Mouse (Mus musculus): ENCODE measurements at regions not wholly inside any gene's neighbourhood (a gene's known extent, or its start where the extent isn't known, plus 50 kb on each side); places are given as distances from the start of the nearest gene placed in this dataset.
A peak's percentile ranks its signal among the peaks of the same experiment; 100 is the strongest.

- peak; percentile 36 for DNase-seq (ENCODE audit: low read depth, low spot score)
Measured at GRCm38 (mm10) chr16:95057596-95057995, 60.1 kb upstream of the Kcnj6 start.

GRCm38 (mm10) chr16:95064423-95064822 is 66.9 kb upstream of the Kcnj6 start:
- DNase-seq (ENCODE audit: low read depth, low spot score), result no peak

DNA sequence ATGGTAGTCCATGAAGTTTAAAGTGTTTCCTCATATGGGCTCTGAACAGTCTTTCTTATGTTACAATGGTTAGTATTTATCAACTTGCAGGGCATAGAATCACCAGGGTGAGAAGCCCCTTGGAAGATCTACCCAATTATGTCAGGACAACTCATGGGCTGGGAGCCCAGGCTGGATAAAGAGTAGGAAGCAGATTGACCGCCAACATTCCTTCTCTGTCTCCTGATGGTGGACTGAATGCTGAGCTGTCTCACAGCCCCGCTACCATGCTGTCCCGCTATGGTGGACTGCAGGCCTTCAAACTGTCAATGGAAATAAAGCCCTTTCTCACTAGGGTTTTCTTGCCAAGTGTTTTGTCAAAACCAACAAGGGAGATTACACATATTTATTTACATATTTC is 69.2 kb upstream of the Kcnj6 start:
- no peak for DNase-seq (ENCODE audit: low read depth, low spot score)

- DNase-seq (ENCODE audit: low read depth, low spot score), result no peak
Measured at GRCm38 (mm10) chr16:95092471-95093221, 95.1 kb upstream of the Kcnj6 start.

DNA sequence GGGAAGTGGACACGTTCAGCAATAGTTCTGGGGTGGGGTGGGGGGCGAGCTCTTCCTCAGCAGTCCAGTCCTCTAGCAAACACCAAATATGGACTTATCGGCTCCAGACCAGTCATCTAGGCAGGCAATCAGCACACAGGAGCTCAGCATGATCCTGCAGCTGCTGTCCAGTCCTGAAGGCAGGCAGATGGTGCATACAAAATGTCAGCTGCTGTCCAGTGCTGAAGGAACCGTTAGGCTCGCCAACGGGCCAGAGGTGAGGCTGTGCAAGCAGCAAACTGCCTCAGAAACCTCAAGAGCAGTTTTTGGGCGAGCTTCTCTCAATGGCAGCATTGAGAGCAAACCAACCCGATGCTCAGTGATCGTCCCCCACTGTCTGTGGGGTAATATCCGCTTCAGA is 96.3 kb upstream of the Kcnj6 start:
- DNase-seq (ENCODE audit: low read depth, low spot score), result peak; percentile 72

DNA sequence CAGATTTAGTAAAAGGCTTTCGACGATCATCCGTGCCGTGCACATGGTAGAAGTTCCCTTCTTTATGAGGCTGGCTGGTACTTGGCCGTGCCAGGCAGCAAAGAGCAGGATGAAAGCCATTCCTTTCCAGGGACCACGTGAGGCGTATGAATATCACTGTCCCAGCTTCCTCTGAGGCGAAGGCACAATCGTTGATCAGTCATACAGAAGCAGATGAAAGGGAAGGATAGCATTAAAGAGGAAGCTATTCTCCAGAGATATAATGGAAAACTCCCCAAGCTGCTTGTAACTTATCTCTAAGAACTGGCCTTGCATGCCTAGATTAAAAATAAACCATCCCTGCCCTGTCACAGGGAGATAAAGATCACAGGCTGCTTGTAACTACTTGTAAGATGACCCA is 103.5 kb upstream of the Kcnj6 start:
- no peak for DNase-seq (ENCODE audit: low read depth, low spot score)

DNA sequence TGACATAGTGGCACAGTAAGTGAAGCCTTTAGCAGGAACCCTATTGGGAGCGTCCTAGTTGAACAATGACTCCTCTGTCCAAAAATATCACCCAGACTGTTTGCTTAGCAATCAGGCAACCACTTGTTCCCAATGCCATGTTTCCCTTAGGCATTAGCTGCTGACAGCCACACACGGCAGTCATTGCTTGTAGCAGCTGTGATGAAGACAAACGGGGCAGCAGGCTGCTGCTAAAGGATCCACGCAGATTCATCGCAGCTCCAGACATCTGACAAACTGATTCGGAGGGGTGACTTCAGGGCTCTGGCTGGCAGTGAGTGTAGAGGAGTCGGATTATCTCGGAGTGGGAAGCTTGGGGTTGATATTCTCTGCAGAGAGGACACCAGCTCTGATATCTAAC is 120.0 kb upstream of the Kcnj6 start:
- no peak for DNase-seq (ENCODE audit: low read depth, low spot score)

DNA sequence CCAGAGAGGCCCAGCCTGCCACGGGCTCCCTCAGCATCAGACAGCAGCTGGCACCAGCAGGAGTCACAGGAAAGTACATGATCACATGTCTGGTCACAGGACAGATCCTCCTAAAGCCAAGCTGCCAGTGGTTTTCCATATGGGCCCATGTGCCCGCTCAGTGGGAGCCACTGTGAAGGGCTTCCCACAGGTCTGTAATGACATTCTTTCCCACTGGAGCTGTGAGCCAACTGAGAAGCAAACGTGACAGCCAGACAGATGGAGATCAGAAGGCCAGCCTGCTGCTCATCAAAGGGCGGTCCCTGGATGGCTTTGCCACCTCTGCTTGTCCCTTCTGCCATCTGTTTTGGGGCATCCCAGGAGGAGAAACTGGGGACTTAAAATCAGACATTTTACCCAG is 121.8 kb upstream of the Kcnj6 start:
- DNase-seq (ENCODE audit: low read depth, low spot score), result no peak

- DNase-seq (ENCODE audit: low read depth, low spot score), result no peak
Measured at GRCm38 (mm10) chr16:95122048-95122447, 124.5 kb upstream of the Kcnj6 start.

DNA sequence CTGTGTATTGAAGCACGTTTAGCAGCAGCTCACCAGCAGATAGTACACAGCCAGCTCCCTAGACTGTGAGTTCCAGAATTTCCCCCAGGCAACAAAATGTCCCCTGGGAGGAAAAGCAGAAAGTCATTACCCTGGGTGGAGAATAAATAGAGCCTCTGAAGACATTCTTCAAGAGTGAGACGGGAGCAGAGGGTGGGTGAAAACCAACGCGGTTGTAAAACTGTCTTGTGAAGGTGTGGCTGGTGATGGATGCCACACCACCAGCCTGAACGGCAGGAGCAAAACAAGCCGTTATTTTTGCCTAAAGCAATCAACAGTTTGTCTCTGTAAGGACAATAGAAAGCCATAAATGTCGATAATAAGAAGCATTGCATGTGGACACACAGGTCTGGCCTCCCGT is 129.7 kb upstream of the Kcnj15 start:
- DNase-seq (ENCODE audit: low read depth, low spot score), result no peak

- DNase-seq (ENCODE audit: low read depth, low spot score), result no peak
Measured at GRCm38 (mm10) chr16:95131815-95132214, 125.5 kb upstream of the Kcnj15 start.

DNA sequence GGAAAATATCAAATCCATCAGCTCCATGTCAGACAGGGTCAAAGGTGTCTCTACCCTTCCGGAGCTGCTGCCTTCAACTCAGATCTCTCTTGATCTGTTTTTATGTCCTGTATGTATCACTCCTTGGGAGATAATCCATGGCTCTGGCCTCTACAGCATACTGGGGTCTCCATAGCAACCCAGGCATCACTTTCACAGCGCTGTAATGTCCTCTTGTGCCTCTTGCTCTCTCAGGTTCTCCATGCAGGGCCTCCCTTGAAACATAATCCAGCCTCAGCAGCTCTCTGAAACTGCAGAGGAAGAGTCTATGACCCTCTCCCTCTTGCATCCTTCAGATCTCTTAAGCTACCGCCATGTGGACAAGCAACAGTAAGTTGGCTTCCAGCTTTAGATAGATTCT is 118.5 kb upstream of the Kcnj15 start:
- DNase-seq (ENCODE audit: low read depth, low spot score), result no peak

- DNase-seq (ENCODE audit: low read depth, low spot score), result no peak
Measured at GRCm38 (mm10) chr16:95141510-95142394, 115.6 kb upstream of the Kcnj15 start.

- DNase-seq (ENCODE audit: low read depth, low spot score), result no peak
Measured at GRCm38 (mm10) chr16:95150499-95150898, 106.9 kb upstream of the Kcnj15 start.

DNA sequence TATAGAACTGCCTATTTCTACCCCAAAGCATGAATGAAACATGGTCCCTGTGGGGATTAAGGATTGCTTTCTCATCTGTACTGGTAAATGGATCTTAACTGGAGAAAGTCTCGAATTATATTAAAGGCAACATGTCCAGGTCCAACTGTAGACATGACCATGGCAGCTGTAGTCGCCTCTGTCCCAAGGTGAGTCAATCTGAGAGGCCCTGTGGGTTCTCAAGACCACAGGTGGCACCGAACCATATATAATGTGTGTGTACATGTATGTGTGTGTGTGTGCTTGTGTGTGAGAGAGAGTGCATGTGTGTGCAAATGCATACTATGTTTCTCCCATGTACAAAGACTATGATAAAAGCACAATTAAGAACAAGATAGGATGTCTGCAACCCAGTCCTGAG is 105.9 kb upstream of the Kcnj15 start:
- no peak for DNase-seq (ENCODE audit: low read depth, low spot score)

GRCm38 (mm10) chr16:95151914-95152313 is 105.4 kb upstream of the Kcnj15 start:
- no peak for DNase-seq (ENCODE audit: low read depth, low spot score)

DNA sequence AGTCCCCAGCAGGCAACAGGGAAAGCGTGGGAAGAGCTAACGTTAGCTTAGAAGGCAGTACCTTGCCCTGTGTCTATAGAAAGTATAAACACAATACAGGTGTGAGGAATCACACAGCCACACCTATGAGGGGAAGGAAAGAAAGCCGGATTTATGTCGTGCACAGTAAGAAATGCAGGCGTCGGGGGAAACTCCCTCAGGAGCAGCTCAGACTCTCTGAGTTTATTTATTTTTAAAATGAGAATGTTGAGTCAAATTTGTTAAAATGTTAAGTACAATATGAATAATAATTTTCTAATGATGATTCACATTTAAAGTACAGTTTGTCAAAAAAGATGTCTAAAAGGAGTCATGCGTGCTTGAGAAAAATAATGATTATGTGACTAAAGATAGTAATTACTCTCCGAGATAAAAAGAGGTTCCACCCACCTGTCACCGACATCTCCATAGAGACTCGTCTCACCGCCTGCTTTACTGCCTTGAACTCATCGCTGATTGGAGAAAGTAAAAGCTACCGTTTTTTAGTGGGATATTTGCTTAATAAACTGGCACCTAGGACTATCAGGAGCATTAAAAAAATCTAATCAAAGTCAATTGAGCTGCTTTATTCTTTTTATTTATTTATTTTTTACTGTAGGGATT is 104.5 kb upstream of the Kcnj15 start:
- no peak for DNase-seq (ENCODE audit: low read depth, low spot score)

- no peak for DNase-seq (ENCODE audit: low read depth, low spot score)
Measured at GRCm38 (mm10) chr16:95168349-95168748, 89.0 kb upstream of the Kcnj15 start.

DNA sequence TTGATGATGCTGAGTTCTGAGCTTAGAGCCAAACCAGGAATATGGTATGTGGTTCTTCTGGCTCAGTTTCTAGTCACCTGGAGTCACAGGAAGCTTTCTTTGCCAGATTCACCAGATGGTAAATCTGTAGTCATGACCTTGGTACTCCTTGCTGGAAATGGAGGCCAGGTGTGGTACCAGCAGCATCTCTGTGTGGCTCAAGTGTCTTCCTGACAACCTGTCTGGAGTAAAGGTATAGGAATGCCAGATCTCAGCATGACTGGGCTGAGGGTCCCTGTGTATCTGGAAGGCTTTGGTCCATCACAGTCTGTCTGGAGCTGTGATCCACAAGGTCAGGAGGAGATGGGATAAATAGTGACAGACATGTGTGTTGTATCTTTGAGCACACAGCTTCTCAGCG is 88.0 kb upstream of the Kcnj15 start:
- no peak for DNase-seq (ENCODE audit: low read depth, low spot score)

DNA sequence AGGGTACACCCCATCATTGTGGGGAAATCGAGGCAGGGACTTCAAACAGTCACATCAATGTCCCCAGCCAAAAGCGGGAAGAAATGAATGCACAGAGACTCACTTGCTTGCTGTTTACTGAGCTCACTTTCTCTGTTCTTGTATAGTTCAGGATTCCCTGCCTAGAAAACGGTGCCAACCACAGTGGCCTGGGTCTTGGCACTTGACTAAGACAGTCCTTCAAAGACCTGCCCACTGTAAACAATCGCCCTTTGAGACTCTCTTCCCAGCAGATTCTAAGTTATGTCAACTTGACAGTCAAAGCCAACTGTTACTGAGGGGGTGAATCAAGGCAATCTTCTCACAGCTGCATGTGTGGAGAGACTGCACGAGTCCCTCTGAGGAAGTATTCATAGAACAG is 76.8 kb upstream of the Kcnj15 start:
- DNase-seq (ENCODE audit: low read depth, low spot score), result no peak

DNA sequence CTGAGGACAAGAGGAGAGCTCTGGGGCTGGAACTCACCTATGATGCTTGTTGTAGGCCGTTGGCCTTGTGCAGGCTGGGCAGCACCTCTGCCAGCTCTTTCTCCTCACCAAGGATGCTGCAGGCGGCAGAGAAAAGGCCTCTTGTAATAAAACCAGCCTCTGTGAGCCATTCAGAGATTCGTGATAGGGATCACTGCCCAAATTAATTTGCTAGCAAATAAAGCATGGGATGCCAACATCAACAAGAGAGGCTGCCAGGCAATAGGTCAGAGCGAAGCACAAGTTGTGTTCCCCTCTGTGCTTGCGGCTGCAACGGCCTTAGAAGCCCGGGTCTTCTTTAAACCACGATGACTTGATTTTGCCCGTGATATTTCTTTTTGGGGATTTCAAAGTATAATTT is 72.0 kb upstream of the Kcnj15 start:
- DNase-seq (ENCODE audit: low read depth, low spot score), result no peak

DNA sequence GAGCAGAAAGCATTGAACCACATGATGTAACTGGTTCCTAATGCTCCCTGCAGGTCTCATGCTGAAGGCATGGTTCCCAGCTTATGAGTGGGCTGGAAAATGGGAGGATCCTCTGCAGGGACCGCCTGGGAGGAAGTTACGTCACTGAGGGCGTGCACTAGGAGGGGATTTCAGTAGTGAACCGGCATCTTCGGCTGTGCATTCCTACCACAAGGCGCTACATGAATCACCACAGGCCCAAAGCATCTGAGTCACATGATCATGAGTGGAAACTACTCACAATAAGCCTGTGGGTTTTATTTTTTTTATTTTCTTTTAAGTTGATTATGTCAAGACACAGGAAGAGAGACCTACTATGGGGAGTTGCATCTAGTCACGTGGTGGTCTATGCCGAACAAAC is 68.2 kb upstream of the Kcnj15 start:
- peak; percentile 36 for DNase-seq (ENCODE audit: low read depth, low spot score)

DNA sequence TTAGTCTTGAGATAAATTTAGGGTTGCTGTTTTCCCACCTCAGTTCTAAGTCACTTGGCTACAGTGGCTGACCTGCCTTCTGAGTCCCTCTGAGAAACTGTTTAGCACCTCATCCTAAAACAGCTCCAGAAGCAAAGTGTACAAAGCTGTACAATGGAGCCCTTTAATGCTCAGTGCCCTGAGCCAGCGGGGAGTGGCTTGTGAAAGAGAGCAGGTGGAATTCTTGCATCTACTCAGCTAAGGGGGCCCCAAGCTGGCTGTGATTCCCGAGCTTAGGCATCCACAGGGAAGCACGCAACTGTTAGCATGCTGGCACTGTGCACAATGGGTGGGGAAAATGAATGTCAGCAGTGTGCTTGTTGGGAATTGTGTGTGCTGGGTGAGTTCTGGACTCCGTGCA is 63.2 kb upstream of the Kcnj15 start:
- DNase-seq (ENCODE audit: low read depth, low spot score), result peak; percentile 65
